Mouse (Mus musculus) urinary bladder, adult 2 months (tissue): ENCODE results near the gene Galnt2. TPM values are rescaled to one million over a fixed set of nuclear protein-coding genes. Genes with fewer than 3 reads are reported as not detected.
A peak's percentile ranks its signal among the peaks of the same experiment; 100 is the strongest.

Experiments used
- DNase-seq: peaks from one replicate; pipeline ENCODE4 v3.0.0; 2022; ENCODE audit warnings: low spot score
- polyA plus RNA-seq: library from polyadenylated mRNA; depleted of rRNA; stranded (reverse); fragments of >200 nt; gene quantifications from 2 replicates; pipeline ENCODE4 v1.2.3, GENCODE M21; 2012

Galnt2 gene
- polyA plus RNA-seq, 1 experiment, result 57.3 TPM

DNA sequence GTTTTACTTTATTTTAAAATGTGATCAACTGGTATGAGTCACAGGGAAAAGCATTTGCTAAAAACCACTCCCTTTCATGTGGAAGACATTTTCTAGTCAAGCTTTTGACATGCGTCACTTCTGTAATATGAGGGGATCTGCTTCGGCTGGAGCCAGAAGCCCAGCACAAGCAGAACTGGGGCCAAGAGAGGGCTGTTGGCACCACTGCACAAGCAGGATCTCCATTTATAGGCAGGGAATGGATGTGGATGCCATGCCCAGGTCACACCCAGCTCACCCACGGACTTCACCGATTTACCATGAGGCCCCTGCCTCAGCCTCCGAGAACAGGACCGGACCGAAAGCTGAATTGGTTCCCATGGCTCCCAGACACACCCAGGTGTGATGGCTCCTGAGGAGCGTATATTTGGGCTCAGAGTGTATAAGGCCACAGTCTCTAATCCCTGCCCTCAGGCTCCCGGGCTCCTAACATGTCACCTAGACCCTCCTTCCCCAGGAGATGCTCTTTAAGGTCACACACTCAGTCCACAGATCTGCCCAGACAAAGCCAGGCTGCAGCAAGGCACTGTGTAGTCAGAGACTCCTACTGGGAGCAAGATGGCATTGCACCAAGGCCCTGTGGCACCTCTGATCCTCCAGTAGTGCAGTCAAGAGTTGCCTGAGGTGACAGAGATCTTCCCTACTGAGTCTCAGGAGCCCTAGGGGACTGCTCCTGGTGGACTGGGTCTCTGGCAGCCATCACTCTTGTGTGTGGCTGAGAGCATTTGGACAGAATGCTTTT is 59.9 kb downstream of the Galnt2 start:
- DNase-seq, result no peak

DNA sequence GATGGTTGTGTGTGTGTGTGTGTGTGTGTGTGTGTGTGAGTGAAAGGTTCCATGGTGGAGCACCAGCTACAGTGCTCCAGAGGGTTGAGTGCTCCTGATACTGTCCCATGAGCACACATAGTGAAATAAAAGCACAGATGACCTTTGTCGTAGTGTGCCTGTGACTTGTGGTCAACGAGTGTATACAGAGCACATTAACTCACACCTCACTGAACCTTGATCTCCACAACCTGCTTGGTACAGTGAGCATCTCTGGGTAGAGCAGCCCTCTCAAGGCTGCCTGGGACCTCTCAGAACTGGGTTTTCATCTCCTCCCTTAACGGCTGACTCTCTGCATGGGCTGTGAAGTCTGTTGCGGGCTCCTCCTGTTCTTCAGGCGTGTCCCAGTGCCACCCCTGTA is 60.5 kb downstream of the Galnt2 start:
- no peak for DNase-seq

DNA sequence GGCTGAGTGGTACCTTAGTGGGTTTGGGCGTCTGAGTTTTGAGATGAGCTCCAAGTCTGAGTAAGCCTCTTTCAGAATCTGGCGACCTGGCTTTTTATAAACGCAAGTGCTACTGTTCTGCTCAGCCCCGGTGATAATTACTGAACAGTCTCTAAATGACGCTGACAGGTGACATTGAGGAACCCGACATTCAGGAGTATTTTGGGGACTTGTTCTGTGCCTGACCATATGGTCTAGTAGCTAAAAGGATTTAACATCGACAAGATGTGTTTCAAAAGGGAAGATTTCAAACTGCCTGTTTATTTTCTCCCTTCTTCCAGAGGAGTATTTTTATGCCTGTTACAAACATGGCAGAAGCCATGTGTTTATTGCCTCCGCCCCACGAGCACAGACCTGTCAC is 61.8 kb downstream of the Galnt2 start:
- DNase-seq, result no peak

DNA sequence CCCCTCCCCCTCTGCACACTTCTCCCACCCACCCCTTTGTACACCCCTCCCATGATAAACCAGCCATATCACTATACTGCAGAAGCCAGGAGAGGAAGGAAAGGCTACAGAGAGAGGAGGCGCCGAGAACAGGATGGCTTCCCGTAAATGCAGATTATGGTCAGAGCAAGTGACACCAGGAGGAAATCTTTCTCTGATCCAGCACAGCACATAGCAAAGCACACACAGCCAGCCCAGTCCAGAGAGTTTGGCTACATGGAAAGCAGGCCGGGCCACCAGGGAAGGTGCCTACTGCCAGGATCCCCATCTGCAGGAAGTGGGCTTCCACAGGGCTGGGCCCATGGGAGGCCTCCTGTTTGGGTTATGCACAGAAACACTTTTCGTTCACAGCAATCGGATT is 63.2 kb downstream of the Galnt2 start:
- no peak for DNase-seq

DNA sequence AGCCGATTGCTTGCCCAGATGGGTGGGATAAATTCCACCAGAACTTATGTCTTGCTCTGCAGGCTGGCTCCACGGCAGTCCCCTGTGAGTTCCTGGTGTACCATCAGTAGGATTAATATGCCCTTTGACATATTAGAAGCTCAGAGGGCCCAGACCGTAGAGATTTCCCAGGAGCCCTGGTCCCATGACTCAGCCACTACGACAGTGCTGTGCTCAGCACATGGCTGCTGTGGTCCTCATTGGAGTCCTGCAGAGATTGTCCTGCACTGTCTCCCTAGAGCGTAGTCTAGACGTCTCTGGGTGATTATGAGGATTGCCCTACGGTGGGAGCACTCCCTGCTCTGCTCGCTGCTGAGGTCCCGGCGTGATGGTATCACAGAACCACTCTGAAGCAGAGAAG is 63.7 kb downstream of the Galnt2 start:
- no peak for DNase-seq

DNA sequence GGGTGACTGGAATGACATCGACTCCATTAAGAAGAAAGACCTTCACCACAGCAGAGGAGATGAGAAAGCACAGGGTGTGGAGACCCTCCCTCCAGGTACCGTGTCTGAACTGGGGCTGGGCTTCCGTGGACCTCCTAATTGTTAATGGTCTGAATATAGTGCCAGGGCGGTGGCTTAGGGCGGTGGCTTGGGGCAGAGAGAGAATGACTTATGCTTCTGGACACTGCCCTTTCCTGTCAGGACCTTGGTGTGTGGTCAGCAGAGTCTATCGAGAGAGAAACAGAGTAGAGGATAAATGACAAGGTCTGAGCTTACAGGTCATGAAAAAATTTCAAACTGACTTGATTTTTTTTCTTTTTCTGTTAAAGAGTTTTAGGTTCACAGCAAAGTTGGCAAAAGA is 64.2 kb downstream of the Galnt2 start:
- DNase-seq, result no peak

DNA sequence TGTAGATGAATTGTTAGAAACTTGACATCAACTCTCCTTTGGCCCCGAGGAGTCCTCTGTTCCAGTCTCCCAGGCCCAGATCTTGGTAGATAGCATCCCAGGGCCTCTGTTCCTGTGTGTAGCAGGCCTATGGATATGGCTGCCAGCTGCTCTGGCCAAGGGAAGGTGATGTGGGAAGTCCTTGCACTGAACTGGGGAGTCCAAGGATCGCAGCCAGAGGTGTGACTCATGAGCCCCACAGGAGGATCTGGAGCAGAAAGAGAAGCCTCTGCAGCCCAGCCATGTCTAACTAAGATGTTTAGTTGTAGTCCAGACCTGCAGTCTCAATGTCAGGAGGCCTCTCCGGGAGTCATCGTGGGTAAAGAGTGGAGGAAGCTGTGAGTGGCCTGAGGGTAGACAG is 70.3 kb downstream of the Galnt2 start:
- DNase-seq, result no peak

DNA sequence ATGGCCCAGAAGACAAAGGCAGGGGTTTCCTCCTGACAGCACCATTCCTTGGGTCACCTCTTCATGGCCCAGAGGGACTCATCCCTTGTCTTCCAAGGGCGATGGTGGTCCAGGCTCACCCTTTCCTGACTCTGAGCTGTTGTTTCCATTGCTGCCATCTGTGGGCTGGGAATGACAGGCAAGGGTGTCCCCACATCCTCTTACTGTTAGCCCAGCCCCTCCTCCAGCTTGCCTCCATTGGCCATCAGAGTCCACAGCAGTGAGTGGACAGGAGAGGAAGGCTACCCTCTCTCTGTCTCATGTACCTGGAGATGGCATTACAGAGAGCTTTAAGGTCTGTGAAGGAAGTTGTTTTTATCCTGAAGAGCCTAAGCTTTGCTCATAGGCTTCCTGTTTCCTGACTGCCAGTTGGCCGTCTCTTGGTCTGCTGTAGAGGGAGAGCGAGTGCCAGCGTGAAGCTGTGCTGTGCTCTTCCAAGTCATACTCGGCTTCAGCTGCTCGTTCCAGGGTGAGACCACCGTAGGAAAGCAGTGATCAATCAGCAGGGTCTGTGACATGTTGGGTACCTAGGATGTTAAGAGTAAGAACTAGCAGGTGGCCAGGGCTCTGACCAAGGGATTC is 70.9 kb downstream of the Galnt2 start:
- DNase-seq, result no peak

DNA sequence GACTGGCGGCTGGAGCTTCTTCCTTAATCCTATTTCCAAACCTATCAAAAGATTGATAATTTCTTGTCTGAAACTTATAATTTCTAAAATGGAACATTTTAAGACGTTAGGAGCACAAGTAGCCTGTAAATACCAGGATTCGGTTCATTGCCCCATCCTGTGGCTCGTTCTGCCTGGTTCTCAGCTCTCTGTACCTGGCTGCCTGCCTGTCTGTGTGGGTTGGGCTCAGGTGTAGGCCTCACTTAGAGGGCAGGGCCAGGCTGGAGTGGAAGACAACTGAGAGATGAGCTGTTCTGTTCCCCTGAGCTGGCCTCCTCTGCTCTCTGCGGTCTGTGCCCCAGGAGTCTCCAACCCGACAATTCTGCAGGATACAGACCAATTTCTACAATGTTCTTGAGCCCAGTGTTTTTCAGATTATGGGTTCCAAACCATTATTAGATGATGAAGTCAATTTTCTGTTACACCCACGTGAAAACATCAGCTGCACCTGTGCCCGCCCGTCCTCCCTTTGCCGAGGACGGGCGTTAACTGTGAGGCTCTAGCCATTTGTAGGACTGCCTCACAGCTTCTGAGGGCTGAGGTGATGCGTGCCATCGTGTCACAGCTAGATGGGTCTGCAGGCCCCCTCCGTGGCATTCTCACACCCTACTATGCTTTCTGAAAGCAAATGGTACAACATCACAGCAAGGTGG is 72.2 kb downstream of the Galnt2 start:
- no peak for DNase-seq

DNA sequence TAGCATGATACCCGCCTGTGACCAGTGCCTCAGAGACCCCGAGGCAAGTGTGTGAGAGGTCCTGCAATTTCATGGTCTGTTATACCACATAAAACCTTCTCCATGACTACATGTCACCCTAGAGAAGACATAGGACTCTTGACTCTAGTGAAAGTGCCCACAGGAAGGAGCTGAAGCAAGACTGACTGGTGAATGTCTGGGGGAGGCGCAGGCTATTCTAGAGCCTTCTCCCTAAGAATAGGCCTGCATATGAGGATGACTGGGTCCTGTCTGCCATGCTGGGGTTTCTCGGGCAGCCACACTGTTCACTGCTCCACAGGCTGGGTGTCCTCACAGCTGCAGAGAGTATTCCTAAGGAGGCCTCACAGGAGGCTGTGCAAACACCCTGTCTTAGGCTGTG is 73.0 kb downstream of the Galnt2 start:
- no peak for DNase-seq

DNA sequence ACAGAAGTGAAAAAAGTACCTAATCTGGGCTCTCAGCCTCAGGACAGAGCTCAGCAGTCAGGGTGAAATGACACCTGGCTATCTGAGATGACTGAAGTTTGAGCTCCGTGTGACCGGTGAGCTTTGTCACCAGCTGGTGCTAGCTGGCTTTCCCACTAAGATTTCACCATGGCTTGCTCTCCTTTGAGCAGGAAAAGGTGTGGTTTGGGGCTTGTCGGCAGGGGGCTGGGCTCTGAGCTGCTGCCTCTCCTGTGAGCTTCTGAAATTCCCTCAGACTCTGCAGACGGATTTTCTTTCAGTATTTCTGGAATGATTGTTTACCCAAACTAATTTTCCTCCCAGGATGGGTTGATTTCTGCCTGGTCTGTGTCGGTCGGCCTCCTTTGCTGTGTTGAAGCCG is 75.4 kb downstream of the Galnt2 start:
- no peak for DNase-seq

DNA sequence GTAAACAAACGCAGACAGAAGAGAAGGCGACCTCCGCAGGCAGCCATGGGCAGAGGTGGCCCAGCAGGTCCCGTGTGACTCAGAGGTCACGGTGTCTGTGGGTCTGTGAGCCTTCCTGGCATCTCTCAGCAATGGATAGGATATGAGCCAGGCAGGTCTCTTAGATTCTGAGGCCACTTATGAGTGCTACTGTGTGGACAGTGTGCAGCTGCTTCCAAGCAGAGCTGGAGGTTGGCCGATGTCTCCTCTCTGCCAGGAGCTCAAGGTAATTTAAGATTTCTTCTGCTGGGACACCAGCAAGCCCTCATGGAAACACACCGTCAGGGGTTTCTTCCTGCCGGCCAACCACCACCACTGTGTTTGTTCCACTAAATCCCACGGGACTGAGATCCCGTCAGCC is 76.5 kb downstream of the Galnt2 start:
- no peak for DNase-seq

DNA sequence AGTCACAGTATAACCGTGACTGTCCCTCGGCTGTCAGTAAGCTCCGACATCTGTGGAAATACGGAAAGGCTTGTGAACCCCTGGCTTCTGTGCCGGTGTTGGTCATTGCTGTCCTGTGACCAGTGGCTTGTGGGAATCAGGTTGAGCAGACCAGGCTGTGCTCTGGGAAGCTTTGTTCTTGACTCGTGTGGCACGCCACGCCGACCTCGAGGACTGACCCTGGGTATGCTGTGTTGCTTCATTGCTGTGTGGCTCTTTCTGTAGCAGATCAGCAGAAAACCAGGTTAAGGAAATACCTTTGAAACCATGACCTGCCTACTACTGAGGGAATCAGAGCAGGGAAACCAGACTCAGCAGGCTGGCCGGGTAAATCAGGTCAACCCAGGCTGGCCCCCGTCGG is 79.3 kb downstream of the Galnt2 start:
- no peak for DNase-seq

DNA sequence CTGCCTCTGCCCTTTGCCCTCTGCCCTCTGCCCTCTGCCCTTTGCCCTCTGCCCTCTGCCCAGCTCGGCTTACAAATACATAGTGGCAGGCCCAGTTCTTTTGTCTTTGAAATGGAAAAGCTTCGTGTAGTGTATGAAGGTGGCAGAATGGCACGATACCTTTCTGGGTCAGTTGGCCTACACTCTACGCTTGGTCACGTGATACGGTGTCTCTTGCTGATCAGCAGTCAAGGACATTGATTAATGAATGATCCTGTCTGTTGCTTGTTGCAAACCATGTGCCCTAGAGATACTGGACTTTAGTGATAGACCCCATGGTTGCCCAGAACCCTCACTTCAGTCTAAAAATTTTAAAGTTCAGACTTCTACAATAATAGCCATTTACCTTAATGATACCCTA is 79.9 kb downstream of the Galnt2 start:
- no peak for DNase-seq

DNA sequence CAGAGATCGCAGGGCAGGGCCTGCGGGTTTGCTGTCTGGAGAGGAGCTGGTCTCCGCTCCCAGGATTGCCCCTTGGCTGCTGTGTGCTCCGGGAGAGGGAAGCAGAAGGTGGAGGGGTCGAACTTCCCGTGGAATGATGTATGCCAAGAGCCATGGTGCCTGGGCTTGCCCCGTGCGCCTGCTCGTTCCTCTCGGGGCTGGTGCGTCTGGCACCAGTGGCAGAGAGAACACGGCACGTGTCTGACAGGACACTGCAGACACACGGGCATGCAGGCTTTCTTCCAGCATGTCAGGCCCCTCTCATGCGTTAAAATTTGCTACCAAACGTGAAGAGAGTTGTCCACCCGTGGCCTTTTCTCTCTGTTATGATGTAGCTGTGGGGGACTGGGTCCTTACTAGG is 80.5 kb downstream of the Galnt2 start:
- DNase-seq, result no peak

DNA sequence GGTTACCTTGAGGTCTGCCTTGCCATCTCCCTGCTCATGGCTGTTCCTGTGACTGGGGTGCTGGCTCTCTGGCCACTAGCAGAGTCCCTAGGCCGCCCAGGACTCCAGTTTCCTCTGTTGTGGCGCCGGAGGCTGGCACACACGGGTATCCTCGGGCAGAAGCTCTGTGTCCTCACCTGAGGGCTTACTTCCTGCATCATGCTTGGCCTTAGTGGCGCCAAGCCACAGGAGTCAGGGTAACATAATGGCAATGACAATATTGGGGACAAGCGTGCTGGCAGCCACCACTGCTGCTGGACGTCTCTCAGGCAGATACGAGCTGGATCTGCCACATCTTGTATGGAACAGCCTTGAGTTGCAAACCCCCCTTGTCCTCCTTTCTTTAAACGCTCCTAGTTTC is 81.0 kb downstream of the Galnt2 start:
- DNase-seq, result no peak

DNA sequence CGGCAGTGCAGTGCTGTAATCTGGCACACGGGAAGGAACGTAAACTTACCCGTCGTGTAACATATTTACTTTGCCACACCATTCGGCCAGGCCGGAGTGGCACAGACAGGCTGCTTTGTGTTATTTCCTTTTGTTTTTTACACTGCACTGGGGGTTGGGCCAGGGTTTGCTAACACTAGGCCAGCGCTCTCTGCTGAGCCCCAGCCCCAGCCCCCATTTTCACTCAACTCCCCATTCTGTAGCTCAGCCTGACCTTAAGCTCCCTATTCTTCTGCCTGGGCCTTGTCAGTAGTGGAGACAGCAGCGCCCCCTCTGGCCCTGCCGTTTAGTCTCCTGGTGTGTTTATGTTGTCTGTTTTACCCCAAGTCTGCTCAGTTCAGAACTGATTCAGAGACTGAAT is 83.6 kb downstream of the Galnt2 start:
- no peak for DNase-seq

DNA sequence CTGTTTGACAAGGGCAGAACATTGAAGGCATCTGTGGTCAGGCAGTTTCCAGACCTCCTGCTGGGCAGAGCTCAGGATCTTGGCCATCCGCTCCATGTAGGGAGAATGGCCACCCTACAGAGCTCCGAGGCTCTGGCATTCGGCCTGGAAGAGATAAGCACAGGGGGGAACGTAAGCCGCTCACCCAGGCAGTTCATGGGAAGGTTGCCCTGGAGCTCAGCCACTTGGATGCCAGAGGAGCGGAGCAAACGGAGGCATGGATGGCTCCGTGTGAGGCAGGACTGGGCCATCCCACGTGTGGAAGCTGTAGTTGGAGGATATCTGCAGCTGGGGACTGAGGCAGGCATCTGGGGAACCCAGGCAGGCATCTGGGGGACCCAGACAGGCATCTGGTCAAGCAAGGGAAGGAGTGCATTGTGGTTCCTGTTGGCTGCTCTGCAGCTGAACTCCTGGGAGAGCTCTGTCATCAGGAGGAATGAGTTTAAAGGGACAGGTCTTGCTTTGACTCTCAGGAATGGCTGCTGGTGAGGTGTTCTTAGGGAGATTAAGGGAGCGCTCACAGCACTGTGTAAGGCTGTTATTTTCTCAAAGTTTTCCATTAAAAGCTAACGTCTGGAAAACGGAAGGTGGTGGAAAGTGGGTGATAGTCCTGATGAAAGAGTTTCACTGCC is 85.4 kb downstream of the Galnt2 start:
- peak; percentile 47 for DNase-seq

DNA sequence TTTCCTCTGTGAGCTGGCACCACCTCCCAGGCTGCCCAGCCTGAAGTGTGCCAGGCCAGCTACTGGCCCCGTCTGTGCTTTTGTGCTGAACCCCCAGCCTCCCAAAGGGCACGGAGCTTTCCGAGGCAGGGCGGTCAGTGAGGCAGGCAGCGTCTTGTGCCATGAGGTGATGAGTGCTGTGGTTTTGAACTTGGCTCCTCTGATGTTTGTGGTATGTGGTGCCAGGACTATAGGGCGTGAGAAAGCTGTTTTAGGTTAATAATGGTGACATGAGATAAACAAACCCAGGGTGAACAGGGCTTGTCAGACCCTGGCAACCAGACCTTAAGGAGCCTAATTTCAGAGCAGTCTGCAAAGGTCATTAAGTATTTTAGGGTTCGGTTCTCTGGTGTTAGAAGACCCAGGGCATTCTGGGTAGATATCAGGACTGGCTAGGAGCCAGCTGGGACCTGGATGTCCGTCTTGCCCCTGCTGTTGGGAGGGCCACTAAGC is 86.0 kb downstream of the Galnt2 start:
- no peak for DNase-seq

DNA sequence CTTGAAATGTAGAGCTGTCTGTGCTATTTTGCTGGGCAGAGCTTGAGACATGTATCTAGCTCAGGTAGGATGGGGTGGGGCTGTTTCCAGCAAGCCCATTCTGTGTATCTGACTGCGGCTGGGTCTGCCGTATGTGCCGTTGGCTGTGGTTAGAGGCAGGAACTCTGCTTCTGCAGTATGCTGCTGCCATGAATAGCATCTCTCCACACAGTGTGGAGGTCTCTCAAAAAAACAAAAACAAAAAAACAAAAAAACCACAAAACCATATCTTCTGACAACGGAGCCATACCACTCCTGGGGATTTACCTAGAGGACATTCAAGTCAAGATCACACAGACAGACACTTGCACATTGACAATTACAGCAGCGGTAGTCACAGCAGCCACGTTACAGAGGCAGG is 86.6 kb downstream of the Galnt2 start:
- DNase-seq, result no peak

DNA sequence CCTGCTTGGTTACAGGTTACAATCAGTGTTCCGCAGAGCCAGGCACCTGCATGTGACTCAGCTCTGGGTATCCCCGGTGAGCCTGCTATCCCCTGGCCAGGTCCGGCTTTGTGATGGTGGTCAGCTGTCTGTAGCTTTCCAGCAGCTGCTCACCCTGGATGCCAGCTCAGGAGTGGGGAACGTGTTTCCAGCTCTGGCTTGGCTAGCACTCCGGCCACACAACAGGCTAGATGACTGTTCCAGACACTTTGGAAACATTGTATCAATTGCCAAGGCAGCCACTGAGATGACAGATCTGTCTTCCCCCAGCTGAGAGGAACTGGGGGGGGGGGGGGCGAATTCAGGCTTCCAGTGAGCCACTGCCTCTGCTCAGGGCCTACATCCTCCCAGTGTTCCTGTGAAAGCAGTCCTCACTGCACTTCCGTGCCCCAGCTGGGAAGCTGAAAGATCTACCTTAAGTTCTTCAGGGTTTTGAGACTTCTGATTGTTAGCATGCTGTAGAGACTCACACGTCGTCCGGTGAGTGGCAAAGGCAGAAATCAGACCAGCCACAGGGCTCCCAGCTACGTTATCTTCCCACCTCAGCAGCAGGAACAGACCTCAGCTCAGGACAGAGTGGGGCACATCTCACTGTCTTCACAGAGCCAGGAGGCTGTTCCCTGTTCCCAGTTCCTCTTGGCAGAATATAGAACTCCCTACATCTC is 87.6 kb downstream of the Galnt2 start:
- DNase-seq, result no peak

DNA sequence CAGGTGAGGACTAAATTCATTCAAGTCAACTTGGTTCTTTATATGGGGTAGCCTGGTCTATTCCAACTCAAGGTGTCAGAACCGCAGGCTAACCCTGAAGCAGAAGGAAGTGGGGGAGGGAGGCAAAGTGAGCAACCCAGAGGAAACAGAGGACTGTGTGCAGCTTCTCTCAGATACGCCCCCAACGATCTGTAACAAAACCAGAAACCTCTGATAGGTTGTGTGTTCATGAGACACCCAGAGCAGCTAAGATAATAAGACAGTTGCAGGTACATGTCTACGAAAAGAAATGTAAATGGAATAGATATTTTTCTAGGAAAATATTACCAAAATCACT is 88.1 kb downstream of the Galnt2 start:
- no peak for DNase-seq
